Mouse (Mus musculus) adrenal gland, postnatal 4 days (tissue): ENCODE results near the gene Dzank1. TPM values are rescaled to one million over a fixed set of nuclear protein-coding genes. Genes with fewer than 3 reads are reported as not detected.

Source experiments
- total RNA-seq, 2 experiments: library from RNA; stranded (reverse); gene quantifications; 2 replicates each; pipeline ENCODE4 v1.2.3; 2021

The Dzank1 gene
- total RNA-seq, 2 experiments from 2014 or later, result 4.1 to 5.7 TPM

Other genes starting within 250 kb of the Dzank1 start
- under 1 TPM in 1 of 2 experiments, not detected in 1; 0.50 TPM for gene Ovol2, start 195.3 kb downstream of the Dzank1 start, total RNA-seq
- 10 to 100 TPM; 40.4 to 40.5 TPM for gene Kat14, start 158.4 kb downstream of the Dzank1 start, total RNA-seq
- 10 to 100 TPM in 1 of 2 experiments, 1 to 10 TPM in 1; 3.4 to 11.8 TPM for gene Pet117, start 158.4 kb downstream of the Dzank1 start, total RNA-seq
- 10 to 100 TPM; 30.5 to 31.6 TPM for gene Polr3f, start 304 bp upstream of the Dzank1 start, total RNA-seq
- 10 to 100 TPM; 36.2 to 37.7 TPM for gene Rbbp9, start 23.5 kb upstream of the Dzank1 start, total RNA-seq
- gene Sec23b, start 28.8 kb upstream of the Dzank1 start, total RNA-seq, result 10 to 100 TPM; 63.6 to 82.4 TPM
- gene Smim26, start 66.6 kb upstream of the Dzank1 start, total RNA-seq, result 10 to 100 TPM; 37.4 to 38.3 TPM
- gene Dtd1, start 72.5 kb upstream of the Dzank1 start, total RNA-seq, result 10 to 100 TPM; 25.5 to 26.9 TPM